Mouse (Mus musculus): ENCODE data around the gene Npm1. TPM values are rescaled to one million over a fixed set of nuclear protein-coding genes. Genes with fewer than 3 reads are reported as not detected.

The Npm1 gene
- total RNA-seq, 4 experiments from 2014 or later = 269 to 308 (median 290) TPM

DNA sequence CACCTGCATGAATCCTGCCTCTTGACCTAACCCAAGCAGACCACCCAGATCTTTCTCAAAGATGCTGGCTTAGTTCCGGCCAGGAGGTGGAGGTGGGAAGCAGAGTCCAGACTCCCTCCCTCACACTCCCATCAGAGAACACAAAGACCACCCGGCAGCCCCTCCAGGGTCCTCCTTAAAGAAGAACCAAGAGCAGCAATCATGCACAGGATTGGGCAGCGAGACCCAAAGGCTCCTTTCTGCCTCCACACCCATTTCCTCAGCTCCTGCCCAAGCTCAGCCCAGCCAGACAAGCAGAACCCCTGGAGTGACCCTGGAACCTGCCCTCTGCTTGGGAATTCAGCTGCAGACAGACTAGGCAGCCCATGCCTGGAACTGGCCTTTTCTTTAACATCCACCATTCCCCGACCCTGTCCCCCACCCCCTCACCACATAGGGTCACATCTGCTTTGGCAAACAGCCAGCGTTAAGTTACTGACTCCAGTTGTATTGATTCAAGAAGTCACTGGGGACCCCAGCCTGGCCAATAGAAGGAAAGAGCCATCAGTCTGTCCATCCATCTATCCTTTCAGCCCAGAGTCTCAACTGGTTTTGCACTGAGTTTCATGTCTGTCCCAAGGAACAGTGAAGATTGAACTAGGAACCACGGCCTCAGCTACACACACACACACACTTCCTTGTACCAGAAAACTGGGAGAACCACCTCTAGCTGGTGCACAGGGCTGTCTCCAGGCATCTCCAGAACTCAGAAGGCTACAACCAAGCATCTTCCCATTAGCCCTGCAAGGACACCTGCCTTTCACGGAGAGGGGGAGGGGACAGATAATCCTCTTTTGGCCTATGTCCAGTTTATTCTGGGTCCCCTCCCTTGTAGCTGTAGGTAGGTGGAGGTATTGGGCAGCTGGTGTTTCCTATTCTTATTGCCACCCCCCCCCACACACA lies 17.5 kb downstream of the Npm1 start:
- no peak for DNase-seq

DNA sequence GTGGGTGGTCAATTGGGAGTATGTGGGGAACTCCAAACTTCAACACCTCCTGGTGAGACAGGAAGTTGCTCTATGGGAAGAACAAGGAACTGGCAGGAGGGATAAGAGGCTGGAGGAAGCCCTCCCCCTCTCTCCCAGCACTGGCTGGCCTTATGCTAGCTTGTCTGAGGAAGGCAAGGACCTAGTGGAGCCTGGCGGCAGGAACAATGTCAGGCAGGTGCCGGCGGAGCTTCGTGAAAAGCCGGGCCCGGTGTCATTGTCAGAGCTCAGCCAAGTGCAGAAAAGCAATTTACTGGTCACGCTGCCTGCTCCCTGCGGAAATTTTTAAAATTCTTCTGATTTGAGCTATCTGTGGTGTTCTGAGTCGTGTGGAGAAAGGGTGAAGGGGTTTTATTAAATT lies 19.1 kb downstream of the Npm1 start:
- DNase-seq = no peak

DNA sequence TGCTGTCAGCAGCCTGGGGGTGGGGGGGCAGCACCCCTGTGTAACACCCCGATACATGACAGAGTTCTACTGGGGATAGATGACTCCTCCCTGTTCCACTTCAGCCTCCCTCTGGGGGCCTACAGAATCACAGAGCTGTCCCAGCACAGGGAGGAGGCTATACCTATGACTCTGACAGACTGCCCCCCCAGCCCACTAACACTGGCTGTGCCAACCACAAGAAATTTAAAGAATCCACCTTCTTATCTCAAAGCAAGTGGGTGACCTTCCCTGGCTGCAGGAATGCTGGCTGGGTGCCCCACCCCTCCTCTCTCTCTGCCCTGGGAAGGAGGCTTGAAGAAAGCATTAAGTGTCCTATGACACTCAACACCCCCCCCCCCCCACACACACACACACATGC lies 20.2 kb downstream of the Npm1 start:
- peak; percentile 20 for DNase-seq

DNA sequence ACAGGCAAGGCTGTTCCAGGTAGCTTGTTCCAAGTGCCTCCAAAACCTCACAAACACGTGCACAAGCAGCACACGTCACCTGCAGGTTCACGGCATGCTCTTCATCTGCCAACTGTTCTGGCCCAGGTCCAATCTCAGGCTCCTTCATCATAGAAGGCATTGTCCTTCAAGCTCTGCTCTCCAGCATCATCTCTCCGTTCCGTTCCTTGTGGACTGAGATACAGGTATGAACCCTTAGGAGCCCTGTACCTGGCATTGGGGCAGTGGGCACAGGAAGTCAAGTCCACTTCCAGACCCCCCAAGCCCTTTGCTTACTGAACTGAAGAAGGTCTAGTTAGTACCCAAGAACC lies 22.9 kb downstream of the Npm1 start:
- DNase-seq = no peak

DNA sequence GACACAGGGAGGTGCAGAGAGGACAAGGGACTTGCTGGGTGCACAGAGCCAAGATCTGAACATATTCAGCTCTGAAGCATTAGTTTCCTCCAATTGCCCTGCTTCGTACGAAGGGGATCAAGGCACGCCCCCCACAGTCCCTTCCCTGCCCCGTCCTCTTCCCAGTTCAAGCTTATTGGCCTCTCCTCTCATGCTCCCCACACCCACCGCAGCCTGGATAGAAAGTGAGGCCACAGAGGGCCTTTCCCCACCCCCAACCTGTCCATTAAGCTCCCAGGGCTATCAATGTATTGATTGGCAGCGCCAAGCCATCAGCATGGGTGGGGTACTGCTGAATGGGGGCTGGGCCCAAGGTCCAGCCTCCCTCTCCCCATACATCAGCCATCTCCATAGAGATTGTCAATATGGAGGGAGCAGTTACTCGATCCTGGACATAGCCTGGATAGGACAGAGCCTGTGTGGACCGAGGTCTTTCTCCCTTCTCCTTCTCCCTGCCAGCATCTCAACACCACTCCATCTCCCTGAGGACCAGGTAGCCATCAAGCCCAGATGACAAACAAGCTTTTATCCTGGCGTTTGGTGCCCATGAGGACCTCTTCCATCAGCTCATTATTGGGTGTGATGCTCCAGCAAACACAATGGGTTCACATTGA lies 23.4 kb downstream of the Npm1 start:
- no peak for DNase-seq

DNA sequence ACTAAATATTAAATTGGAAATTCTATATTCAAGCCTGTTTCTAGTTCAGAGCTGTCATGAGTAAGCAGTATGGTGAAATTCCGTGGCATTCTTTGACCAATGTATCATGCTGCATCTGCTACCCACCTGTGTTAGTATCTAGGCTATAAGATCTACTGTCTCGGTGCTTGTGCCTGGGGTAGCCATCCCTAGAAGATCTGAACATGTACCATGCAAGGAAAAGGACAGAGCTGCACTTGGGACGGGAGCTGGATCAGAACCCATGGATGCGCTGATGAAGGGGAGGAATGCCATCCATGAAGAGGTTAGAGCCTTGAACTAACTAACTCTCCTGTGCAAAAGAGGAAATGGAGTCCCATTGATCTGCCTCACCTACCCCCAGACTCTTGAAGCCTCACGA lies 24.3 kb downstream of the Npm1 start:
- DNase-seq = no peak

DNA sequence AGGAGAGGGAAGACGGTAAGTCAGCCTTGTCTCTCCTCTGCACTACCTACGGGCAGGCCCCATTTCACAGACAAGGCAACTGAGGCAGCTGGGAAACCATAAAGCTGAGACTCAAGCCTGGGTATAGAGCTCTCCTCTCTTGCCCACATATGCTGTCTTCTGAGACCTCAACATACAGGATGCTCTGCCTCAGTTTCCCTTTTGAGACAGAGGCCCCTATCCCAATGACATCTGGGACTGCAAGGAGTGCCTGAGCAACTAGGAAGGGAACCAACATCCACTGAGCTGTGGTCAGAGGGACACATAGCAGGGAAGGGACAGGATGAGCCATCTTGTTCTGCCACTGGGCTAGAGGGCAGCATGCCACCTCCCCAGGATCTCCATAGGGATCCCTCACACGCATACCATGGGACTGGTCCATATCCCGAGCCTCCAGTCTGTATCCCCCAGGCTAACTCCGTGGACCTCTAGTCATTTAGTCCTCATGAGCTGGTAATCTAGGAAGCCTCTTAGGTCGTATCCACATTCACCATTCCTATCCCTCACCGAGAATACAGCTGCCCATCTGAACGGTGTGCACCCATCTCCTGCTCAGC lies 28.5 kb downstream of the Npm1 start:
- DNase-seq = no peak

DNA sequence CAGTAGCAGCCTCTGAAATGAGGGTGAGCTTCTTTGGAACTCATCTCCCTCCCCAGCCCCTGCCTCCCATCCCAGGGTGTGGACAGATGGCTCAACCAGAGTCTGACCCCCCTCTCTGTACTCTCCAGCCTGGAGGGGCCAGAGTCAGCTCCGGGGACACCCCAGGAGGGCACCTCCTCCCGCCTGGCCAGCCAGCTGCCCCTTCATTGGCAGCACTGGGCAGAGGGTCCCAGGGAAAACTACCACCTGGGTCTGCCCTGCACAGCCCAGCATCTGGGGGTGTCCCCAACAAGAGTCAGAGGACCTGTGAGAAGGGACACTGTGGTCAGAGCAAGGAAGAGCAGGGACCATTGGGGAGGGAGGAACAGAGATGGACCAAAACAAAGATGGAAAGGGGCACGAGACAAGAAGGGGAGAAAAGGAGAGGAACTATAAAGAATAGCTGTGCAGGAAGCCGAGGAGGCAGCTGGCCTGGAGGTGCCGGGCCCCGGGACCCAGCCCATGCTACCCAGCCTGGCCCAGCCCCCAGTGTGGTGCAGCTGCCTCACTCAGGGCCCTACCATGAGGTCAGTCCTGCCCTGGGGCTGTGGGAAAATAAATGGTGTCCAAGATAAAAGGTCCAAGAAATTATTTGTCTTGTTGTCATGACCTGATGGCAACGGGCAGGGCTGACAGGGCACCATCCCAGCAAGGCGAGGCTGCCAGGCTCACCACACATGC lies 30.2 kb downstream of the Npm1 start:
- DNase-seq = no peak

DNA sequence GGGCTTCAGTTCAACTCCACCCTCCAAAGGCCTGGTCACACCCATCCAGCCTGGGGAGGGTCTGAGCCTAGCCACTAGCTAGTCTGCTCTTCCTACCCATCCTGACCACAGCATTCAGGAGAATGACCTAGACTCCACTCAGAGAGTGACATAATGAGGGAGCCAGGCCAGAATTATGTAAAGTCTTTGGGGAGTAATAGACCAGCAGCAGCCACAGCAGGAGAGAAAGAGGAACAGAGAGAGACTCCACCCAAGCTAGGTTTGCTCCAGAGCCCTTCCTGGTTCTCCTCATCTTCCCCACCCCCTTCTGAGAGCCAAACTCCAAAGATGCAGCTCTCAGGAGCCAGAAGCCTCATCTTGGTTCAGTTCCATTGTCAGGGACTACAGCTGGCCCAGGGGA lies 35.9 kb downstream of the Npm1 start:
- DNase-seq = no peak

DNA sequence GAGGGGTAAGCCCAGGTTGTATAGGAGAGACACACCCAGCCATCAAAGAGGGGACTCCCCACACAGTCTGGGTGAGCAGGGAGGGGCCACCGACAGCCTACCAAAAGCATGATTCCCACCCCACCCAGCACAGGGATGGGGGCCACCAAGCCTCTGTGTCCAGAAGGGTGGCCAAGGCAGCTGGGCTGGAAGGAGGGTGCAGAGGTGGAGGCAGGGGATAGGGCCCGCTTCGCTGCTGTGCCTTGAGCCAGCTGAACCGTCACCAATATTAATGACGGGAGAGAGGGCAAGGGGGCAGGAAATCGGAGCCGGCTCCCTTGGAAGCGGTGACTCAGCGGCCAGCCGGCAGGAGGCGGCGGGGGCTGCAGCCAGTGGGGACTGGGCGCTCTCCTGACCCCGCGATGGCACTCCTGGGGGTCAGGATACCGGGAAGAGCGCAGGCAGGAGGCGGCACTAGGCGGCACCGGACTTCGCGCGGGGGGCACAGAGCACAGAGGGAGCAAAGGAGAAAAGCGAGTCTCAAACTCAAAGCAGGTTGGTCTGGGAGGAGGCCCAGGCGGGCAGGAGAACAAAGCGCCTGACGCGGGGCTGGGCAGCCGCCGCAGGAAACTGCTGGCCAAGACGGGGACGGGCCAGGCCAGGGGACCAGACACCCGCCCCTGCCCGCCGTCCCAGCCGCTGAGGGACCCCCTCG lies 40.3 kb downstream of the Npm1 start:
- peak; percentile 38 for DNase-seq

DNA sequence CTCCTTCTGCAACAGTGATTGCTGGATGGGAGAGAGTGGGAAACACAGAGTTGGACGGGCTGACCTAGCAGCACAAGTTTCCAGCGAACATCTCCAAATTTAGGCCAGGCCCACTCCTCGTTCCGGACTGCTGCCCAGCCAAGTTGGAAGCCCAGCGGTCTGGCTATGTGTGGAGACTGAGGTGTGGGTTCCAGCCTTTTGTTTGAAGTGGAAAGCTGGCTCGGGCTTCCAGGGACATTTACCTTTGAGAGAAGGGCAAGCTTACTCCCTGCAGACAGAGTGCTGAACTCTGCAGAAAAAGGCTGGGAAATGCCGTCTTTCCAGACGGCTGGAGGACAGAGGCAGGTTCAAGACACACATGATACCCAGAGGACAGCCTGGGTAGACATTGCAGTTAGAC lies 43.5 kb downstream of the Npm1 start:
- no peak for DNase-seq

DNA sequence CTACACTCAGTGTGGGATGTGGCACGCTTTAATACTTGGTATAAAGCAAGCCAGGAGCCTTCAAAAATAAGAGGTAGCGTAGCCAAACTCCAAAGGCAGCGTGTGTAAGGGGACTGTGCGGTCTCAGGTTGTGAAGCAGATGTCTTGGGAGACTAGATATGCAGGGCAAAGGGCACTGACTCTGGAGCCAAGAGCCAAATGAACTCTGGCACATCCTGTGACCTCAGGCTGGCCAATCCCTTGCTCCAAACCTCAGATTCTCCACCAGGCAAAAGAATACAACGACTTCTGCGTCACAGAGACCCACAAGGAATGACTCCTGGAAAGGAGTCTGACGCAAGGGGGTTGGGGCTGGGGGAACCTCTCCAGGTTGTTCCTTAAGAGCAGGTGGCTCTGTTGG lies 43.9 kb downstream of the Npm1 start:
- DNase-seq = no peak

DNA sequence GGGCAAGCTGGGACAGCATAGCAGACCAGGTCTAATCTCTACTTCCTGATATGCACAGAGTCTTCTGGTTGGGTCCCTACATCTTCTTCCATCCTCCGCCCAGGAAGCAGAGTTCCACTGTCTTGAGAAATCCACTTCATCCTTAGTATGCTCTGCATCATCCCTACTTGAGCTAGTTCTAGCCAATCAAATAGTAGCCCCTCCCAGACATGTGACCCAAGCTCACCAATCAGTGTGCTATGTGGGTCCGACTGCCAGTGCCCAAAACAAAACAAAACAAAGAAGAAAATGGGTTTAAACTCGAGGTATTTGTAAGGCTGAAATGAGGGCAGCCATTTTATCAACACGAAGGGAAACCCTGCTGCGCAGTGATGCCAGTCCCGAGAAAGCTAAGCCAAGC lies 44.5 kb downstream of the Npm1 start:
- no peak for DNase-seq

DNA sequence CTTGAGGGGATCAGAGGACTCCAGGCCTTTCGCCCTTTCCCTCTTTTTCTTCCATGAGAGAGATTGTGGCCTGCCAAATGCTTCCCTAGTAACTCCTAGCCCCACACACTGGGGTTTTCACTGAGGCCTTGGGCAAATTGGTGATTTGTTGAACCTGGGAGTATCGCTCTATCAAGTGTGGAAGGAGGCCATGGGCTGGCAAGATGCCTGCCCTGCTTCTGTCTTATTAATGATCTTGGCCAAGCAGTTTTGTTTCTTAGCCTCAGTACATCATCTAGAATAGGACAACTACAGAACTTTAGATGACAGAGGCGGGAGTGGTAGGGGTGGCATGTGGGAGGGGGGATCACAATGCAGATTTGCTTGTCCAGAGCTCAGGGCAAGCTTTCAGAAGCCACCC lies 47.2 kb downstream of the Npm1 start:
- no peak for DNase-seq

DNA sequence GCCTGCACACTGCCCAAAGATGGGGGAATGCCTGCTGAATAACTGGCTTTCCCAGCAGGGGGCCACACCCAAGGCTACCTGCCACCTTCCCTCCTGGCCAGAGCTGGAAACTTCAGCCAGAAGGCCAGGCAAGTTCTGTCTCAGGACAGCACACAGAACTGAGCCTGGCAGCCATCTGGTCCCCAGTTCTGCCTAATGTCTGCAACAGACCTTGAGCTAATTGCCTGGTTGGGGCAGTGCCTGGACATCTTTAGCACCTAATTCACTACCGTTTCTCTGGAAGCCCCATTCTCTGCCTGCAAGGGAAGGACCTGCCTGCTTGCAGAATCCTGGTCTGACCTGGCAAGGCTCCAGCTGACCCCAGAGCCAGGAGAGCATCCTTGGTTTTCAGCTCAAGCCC lies 50.6 kb downstream of the Npm1 start:
- DNase-seq = no peak

DNA sequence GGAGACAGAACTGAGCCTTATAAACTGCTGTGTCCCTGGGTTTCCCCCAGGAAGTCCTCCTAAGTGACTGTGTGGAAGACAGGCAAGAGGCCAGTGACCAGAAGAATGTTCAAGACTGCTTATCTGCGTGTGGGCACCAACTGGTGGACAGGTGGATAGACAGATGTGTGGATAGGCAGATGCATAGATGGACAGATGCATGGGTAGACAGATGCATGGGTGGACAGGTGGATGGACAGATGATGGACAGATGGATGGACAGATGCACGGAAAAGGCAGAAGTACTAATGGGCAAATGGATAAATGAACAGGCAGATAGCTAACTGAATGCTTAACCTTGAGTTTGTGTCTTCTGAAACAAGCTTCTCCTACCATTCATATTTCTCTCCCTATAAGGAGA lies 52.9 kb downstream of the Npm1 start:
- DNase-seq = no peak

DNA sequence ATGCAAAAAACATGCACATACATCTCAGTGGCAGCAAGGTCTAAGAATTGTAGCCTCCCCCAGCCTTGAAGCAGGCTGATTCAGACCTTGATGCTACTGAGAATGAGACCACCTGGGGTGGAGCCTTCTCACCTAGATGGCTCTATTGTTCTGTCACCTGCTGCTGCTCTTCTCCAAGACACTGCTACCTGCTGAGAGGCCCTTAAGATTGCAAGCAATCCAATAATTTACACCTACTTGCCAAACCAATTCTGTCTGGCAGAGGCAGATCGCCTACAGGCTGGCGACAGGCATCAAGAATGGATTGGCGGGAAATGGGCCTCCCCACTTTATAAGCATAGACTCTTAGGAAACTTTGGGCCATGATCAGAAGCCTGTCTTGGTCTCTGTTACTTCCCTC lies 55.5 kb downstream of the Npm1 start:
- no peak for DNase-seq

DNA sequence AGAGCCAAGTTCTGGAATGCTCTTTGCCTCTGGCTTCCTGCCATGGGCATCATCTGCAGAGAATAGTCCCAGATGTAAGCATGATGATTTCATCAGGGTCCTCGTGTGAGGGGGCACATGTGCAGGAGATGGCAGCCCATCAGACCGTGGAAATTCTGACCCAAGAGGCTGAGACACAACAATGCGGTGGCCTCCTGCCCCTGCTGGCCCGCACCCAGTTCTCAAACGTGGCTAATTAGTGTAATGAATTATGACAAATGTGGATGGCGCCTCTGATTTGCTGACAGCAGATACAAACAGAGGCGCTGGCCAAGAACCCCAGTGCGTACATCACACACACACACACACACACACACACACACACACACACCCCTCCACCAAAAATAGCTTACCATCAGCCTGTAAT lies 58.1 kb downstream of the Npm1 start:
- DNase-seq = no peak

DNA sequence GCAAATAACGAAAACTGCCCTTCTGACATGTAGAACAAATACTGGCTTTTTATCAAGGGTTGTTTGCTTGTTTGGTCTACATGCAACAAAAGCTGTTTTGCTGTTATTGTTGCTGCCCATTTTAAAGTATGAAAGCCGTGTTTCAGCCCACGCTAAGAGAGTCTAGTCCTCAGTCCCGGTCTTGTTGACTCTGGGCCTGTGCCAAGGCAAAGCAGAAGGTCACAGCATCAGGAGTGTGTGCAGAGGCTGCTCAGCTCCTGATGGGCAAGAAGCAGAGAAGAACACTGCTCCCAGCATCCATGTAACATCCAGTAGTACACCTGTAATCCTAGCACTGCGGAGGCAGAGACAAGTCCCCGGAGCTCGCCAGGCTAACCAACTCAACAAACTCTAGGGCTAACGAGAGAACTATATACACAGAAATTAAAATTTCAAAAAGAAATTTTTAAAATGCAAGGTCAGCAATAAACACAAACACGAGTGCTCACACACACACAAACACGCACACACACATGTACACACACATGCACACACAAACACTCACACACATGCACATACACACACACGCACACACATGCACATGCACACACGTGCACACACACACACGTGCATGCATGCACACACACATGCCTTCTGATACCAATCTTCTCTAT lies 59.6 kb downstream of the Npm1 start:
- DNase-seq = peak; percentile 57
